Mouse (Mus musculus) liver, embryonic 11.5 days (tissue): ENCODE results near the gene Atxn7. TPM values are rescaled to one million over a fixed set of nuclear protein-coding genes. Genes with fewer than 3 reads are reported as not detected.

Experiments used
- ATAC-seq: fragments of 200-750 bp; cut with Nextera tagmentation; replicated peaks from 2 replicates; pipeline ENCODE4 v1.8.0; 2017; ENCODE audit warnings: moderate number of reproducible peaks, mild to moderate bottlenecking, moderate TSS enrichment, moderate library complexity; ENCODE audit not compliant: low FRiP score
- DNase-seq: peaks from one replicate; pipeline ENCODE4 v3.0.0-alpha.2; 2017; ENCODE audit warnings: low spot score
- H3K27ac ChIP-seq: fragments of 300-500 bp; sonication (generic); 2 replicates; pipeline ENCODE4 v1.5.1; 2014; ENCODE audit warnings: mild to moderate bottlenecking, low read depth, low read length, control low read depth
- H3K27me3 ChIP-seq: fragments of 300-500 bp; sonication (generic); replicated peaks from 2 replicates; pipeline ENCODE4 v1.6.1; 2014; ENCODE audit warnings: low read length, mixed read lengths; ENCODE audit not compliant: control insufficient read depth, insufficient read depth
- H3K36me3 ChIP-seq: fragments of 300-500 bp; sonication (generic); 2 replicates; pipeline ENCODE4 v1.6.1; 2014; ENCODE audit warnings: mild to moderate bottlenecking, low read length, moderate library complexity, mixed read lengths; ENCODE audit not compliant: control insufficient read depth, insufficient read depth
- H3K4me1 ChIP-seq: fragments of 300-500 bp; sonication (generic); replicated peaks from 2 replicates; pipeline ENCODE4 v1.6.1; 2014; ENCODE audit warnings: low read length, mixed read lengths; ENCODE audit not compliant: control insufficient read depth, insufficient read depth
- H3K4me2 ChIP-seq: fragments of 300-500 bp; sonication (generic); 2 replicates; pipeline ENCODE4 v1.6.1; 2014; ENCODE audit warnings: mild to moderate bottlenecking, control low read depth, moderate library complexity
- H3K4me3 ChIP-seq: fragments of 300-500 bp; sonication (generic); 2 replicates; pipeline ENCODE4 v1.5.1; 2014; ENCODE audit warnings: low read depth, low read length, control low read depth
- H3K9ac ChIP-seq: fragments of 300-500 bp; sonication (generic); 2 replicates; pipeline ENCODE4 v1.6.1; 2014; ENCODE audit warnings: low read depth, low read length, control low read depth
- H3K9me3 ChIP-seq: fragments of 300-500 bp; sonication (generic); 2 replicates; pipeline ENCODE4 v1.6.1; 2016; ENCODE audit warnings: low read length, inconsistent platforms, mixed read lengths; ENCODE audit not compliant: control insufficient read depth
- WGBS: fragments of 180-500 bp; shearing (Covaris S2); extraction: QIAGEN DNeasy Blood & Tissue Kit; methylation state at CpG from one replicate; pipeline ENCODE4 v1.1.7; 2014; 5-methylcytosine and 5-hydroxymethylcytosine counted together
- polyA plus RNA-seq: library from polyadenylated mRNA; unstranded; fragments of >200 nt; fragmentation: Nextera tagmentation; extraction: Ambion mirVana; gene quantifications from 2 replicates; pipeline ENCODE4 v1.2.1, GENCODE M21; 2014

The Atxn7 gene
- polyA plus RNA-seq, 1 experiment from 2014 or later: 4.0 TPM

DNA sequence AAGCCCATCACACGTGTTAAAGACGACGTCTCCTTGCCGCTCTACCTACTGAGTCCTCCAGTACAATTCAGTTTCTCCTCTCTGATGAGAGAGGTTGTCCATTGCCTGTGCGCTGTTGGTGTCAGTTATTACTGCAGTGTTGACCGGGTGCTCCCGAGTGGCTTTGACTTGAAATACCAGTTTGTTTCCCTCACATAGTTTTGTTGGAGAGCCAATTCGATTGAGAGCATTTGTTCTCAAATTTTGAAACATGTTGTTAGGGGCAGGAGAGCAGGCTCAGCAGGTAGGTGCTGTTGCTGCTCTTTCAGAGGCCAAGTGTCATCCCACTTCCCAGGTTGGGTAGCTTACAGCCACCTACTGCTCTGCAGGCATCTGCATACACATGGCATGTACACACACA lies 122.6 kb downstream of the Atxn7 start:
- Histone ChIP-seq H3K27me3 (no peaks in the 10 kb centered on the region), H3K27ac (no peak overlapping the region), H3K9me3 (no peaks in the 10 kb centered on the region), H3K9ac (no peak overlapping the region), H3K36me3 (no peaks in the 10 kb centered on the region), H3K4me1 (peaks cover 15% of the 10 kb centered on the region), H3K4me3 (no peak overlapping the region), H3K4me2 (no peak overlapping the region)
- no peak for ATAC-seq
- 92% methylated on average over 8 of the region's 8 CpGs for WGBS
- DNase-seq: no peak

DNA sequence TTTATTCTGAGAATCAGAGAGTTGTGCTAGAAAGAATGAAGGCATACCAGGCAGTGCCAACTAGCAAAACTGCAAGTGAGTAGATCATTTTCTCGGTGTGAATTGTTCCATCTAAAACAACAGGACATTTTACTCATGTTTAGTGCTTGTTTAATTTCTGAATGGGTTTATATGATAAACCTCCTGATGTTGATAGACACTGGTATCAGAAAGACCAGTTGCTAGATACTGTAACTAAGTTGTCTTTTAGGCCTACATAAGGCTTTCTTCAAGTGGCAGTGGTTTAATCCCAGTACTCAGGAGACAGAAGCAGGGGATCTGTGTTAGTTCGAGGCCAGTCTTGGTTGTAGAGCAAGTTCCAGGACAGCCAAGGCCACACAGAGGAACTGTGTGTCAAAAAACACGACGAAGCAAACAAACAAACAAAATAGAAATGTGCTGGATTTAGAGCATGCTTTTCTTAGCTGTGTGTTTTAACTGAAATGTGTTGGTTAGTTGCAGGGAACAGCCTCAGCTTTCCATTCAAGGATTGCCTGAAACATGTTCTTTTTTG lies 125.5 kb downstream of the Atxn7 start:
- Histone ChIP-seq H3K4me3 (no peak overlapping the region), H3K27me3 (no peaks in the 10 kb centered on the region), H3K4me2 (no peak overlapping the region), H3K4me1 (peaks cover 15% of the 10 kb centered on the region), H3K9me3 (no peaks in the 10 kb centered on the region), H3K36me3 (no peaks in the 10 kb centered on the region), H3K9ac (no peak overlapping the region), H3K27ac (no peak overlapping the region; the same call in 1 of the 2 replicates)
- 64% methylated on average over 4 of the region's 4 CpGs for WGBS
- ATAC-seq: no peak
- no peak for DNase-seq

DNA sequence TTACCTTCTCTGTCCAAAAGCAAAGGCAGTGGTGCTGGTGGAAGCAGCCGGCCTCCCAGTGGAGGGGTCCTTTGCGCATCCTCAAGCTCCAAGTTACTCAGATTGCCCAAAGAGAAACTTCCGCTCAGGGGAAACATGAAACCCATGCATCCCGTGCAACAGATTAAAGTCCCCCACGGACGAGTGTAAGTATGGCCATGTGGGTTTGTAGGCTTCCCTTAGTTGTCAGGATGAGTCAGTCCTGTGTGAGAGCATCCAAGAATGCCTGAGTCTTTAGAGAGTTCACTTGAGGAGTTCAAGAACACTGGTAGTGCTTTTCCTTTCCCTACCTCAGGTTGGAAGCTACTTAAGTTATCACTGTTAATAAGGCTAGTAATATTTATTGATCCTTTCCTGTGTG lies 126.1 kb downstream of the Atxn7 start:
- Histone ChIP-seq H3K9me3 (no peaks in the 10 kb centered on the region), H3K36me3 (no peaks in the 10 kb centered on the region), H3K27ac (peak overlapping the region; percentile 72; the same call in 1 of the 2 replicates), H3K27me3 (no peaks in the 10 kb centered on the region), H3K4me3 (no peak overlapping the region), H3K4me1 (peaks cover 15% of the 10 kb centered on the region), H3K4me2 (no peak overlapping the region), H3K9ac (no peak overlapping the region)
- DNase-seq (no peak), ATAC-seq (no peak)
- WGBS: 53% methylated on average over 6 of the region's 6 CpGs

DNA sequence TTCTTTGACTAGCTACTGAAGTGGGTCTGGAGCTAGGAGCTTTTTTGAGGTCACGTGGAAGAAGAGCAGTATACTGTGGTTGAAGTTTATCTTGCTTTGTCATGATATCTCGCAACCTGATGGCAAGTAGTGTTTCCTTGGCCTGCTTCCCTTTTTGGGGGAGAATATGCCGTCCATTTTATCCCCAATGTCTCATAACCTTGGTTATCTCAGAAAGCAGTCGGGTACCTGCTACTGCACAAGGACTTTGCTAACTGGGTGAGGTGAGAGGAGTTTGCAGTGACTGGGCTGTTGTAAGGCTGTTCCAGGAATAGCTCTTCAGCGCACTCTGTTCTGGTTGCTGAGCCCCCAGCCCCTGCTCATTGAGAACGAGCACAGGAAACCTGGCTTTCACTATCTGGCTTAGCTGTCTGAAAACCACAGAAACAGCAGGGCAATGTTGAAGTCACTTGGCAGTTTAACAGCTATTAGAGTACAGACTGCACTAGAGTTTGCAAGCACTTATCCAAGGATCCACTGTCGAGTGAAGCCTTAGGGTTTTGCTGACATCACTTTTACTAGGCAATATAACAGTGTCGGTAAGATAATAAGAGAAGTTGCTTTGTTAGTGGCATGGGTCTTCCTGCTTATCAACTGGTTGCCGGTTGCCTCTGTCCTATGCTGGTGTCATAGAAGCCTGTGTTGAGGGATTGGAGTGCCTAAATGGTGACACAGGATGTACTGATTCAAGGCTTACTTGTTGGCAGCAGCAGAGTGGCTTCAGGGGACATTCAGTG lies 127.0 kb downstream of the Atxn7 start:
- no peak overlapping the region for H3K9ac ChIP-seq
- peaks cover 15% of the 10 kb centered on the region for H3K4me1 ChIP-seq
- H3K9me3 ChIP-seq: no peaks in the 10 kb centered on the region
- H3K36me3 ChIP-seq: no peaks in the 10 kb centered on the region
- ATAC-seq: peak; percentile 76
- DNase-seq: no peak
- peak overlapping the region; percentile 72 for H3K27ac ChIP-seq
- no peaks in the 10 kb centered on the region for H3K27me3 ChIP-seq
- H3K4me3 ChIP-seq: no peak overlapping the region
- peak overlapping the region; percentile 47 for H3K4me2 ChIP-seq
- 40% methylated on average over 9 of the region's 9 CpGs for WGBS

DNA sequence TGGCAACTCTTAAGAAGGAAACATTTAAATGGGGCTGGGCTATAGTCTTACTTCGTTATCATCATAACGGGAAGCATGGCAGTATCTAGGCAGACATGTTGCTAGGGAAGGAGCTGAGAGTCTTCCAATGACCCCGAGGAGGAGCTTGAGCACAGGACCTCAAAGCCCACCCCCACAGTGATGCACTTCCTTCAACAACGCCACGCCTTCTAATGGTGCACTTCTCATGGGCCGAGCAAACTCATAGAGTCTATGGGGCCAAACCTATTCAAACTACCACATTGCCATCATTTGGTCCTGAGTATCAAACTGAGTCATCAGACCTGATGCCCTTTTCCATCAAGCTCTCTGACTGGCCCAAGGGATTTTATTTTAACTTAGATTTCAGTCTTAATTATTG lies 129.3 kb downstream of the Atxn7 start:
- H3K27ac ChIP-seq: no peak overlapping the region
- no peaks in the 10 kb centered on the region; the same call in 1 of the 2 replicates for H3K36me3 ChIP-seq
- ATAC-seq (no peak), DNase-seq (no peak)
- no peaks in the 10 kb centered on the region for H3K9me3 ChIP-seq
- no peak overlapping the region for H3K9ac ChIP-seq
- H3K4me2 ChIP-seq: no peak overlapping the region
- peaks cover 15% of the 10 kb centered on the region for H3K4me1 ChIP-seq
- 85% methylated on average over 6 of the region's 6 CpGs for WGBS
- H3K4me3 ChIP-seq: no peak overlapping the region
- H3K27me3 ChIP-seq: no peaks in the 10 kb centered on the region

DNA sequence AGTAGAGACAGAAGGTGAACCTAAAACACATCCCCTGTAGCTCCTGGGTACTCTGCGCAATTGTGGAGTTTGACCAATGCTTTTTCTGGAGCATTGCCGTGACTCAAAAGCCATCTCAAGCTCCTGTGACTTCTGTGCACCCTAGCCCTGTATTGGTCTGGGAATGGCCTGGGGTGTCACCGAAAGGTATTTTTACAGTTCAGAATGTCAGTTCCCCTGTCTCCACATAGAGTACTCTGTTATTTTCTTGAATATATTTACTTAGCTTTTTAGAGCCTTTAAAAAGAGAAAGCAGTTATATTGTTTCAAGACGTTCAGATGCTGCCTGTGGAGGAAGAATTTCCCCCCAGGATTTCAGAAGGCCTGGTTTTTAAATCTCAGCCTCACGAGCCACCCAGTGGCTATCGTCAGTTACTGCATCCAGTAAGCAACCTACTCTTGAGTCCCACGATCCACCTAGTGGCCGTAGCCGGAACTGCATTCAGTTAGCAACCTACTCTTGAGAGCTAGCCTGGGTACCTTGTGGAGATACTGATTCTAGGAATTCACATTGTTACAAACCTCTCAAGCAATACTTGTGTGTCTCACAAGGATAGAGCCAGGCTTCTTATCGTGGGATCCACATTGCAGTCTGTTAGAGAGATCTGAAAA lies 137.2 kb downstream of the Atxn7 start:
- Histone ChIP-seq H3K4me2 (no peak overlapping the region), H3K27me3 (no peaks in the 10 kb centered on the region), H3K9me3 (no peaks in the 10 kb centered on the region), H3K36me3 (no peaks in the 10 kb centered on the region; the same call in 1 of the 2 replicates), H3K27ac (no peak overlapping the region), H3K4me1 (no peaks in the 10 kb centered on the region), H3K4me3 (no peak overlapping the region), H3K9ac (no peak overlapping the region)
- DNase-seq (peak; percentile 66), ATAC-seq (peak; percentile 75)
- 27% methylated on average over 10 of the region's 10 CpGs for WGBS

DNA sequence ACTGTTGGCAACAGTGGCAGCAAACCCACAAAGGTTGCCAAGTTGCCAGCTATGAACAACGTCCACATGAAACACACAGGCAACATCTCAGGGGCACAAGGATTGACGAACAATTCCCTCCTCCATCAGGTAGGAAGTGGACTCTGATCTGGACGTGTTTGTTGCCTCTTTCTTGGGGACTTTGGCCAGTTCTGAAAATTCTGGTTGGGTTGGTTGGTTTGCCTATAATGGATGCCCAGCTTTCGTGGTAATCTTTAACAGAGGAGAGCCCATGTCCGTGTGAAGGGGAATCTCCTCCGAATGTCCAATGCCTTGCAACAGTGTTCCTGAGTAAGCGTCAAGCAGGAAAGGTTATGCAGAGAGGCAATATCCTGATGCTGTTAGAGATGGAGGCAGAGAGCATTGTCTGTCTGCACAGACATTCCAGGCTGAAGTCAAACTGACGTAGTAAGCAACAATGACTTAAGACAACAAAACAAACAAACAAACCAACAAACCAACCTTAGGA lies 139.6 kb downstream of the Atxn7 start:
- Histone ChIP-seq H3K4me1 (no peaks in the 10 kb centered on the region), H3K4me2 (no peak overlapping the region), H3K27ac (no peak overlapping the region), H3K36me3 (no peaks in the 10 kb centered on the region), H3K9ac (no peak overlapping the region), H3K4me3 (no peak overlapping the region), H3K9me3 (no peaks in the 10 kb centered on the region), H3K27me3 (no peaks in the 10 kb centered on the region)
- WGBS: 90% methylated on average over 8 of the region's 8 CpGs
- ATAC-seq (no peak), DNase-seq (no peak)

DNA sequence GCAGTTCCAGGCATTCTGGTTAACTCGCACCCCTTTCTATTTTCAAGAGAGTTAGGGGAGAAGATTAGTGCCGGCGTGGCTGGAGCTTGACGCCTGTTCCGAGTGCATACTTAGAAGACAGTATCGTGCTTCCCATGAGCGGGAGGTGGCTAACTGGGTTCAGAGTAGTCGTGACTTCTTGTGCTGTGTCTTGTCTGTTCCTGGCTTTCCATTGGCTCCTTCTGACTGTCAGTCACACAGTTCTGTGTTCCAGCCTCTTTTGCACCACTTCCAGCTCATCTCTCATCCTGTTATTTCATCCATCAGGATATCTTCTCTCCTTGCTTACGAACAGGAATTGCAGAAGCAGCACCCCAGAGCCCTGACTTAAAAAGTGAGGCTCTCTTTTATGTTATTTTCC lies 140.1 kb downstream of the Atxn7 start:
- ATAC-seq (no peak), DNase-seq (no peak)
- no peaks in the 10 kb centered on the region for H3K27me3 ChIP-seq
- H3K9ac ChIP-seq: no peak overlapping the region
- H3K9me3 ChIP-seq: no peaks in the 10 kb centered on the region
- no peak overlapping the region for H3K4me3 ChIP-seq
- no peak overlapping the region for H3K27ac ChIP-seq
- no peaks in the 10 kb centered on the region for H3K36me3 ChIP-seq
- no peak overlapping the region for H3K4me2 ChIP-seq
- 92% methylated on average over 9 of the region's 9 CpGs for WGBS
- no peaks in the 10 kb centered on the region for H3K4me1 ChIP-seq
